Mouse (Mus musculus) leukemia stem cell, adult 10-12 weeks (primary cell): ENCODE data around the gene Krtap6-1. TPM values are rescaled to one million over a fixed set of nuclear protein-coding genes. Genes with fewer than 3 reads are reported as not detected.

Source experiments
- polyA plus RNA-seq: library from polyadenylated mRNA; stranded (reverse); fragments of >175 nt; gene quantifications from 2 replicates; pipeline ENCODE4 v1.2.3, GENCODE M21; 2012; ENCODE audit warnings: low replicate concordance

The Krtap6-1 gene
- polyA plus RNA-seq, result not detected in 2 replicates

DNA sequence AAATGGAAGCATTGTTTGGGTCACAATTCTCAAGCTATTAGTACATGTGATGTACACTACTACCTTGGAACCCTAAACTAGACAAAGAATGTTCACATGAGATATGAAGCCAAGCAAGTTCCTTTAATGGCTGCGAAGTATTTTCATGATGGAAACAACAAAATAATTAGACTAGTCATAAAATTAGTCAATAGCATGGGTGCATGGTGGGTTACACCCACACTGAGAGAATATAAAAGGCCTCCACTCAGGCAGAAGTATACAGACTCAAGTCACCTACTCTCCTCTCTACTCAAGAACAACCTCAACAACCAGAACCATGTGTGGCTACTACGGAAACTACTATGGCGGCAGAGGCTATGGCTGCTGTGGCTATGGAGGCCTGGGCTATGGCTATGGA is at the start of gene Krtap6-1:
Krtap6-1 (plus strand) TSS at position 301 of the 400 bp plus-strand sequence.

DNA sequence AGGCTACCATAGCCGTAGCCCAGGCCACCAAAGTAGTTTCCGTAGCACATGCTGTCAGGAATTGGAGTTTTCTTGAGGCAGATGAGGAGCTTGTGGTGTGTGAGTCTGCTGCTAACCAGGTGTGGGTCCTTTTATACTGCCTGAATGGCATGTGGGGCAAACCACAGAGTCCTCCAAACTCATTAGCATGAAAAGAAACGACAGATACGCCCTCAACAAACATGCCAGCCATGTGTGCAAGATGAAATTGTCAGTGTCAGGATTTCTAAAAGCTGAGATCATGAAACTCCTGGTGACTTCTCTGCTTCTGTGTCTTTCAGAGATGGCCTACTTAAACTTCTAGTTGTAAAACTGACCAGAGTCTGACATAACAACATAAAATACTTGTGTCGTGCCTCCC is 20.8 kb upstream of the Krtap6-1 start, which contains the start of gene Krtap22-2:
Krtap22-2 (minus strand) TSS at position 101 of the 400 bp plus-strand sequence.

DNA sequence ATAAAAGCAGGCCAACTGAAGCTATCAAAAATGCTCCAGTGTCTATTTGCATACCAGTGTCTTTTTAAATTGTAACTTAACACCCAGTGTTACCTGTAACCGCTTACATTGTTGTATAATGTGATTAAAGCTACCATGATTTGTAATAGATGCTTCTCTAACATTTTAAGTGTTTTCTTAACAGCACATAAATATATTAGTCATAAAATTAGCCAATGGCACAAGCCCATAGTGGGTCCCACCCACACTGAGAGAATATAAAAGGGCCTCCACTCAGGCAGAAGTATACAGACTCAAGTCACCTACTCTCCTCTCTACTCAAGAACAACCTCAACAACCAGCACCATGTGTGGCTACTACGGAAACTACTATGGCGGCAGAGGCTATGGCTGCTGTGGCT is 16.5 kb upstream of the Krtap6-1 start, which contains the start of gene Gm10229:
Gm10229 (plus strand) TSS at position 301 of the 400 bp plus-strand sequence.

DNA sequence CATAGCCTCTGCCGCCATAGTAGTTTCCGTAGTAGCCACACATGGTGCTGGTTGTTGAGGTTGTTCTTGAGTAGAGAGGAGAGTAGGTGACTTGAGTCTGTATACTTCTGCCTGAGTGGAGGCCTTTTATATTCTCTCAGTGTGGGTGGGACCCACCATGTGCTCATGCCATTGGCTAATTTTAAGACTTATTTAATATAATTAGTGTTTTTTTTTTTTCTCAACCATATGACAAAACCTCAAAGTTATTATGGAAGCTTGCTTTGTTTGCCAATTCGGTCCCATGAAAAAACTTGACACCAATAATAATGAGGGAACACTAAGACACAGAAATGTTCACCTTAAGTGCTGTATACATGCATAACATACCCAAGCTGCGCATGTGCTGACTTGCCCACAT is 9.9 kb downstream of the Krtap6-1 start, which contains the start of gene Gm10228:
Gm10228 (minus strand) TSS at position 101 of the 400 bp plus-strand sequence.

DNA sequence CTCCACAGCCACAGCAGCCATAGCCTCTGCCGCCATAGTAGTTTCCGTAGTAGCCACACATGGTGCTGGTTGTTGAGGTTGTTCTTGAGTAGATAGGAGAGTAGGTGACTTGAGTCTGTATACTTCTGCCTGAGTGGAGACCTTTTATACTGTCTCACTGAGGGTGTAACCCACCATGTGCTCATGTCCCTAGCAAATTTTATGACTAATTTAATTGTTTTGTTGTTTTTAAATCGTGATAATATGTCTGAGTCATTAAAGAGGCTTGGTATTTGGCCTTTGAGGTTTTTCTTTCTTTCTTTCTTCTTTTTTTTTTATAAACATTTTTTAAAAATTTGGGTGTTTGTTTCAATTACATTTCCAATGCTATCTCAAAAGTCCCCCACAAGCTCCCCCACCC is 16.3 kb downstream of the Krtap6-1 start, which contains the start of gene Krtap6-5:
Krtap6-5 (minus strand) TSS at position 101 of the 400 bp plus-strand sequence.

DNA sequence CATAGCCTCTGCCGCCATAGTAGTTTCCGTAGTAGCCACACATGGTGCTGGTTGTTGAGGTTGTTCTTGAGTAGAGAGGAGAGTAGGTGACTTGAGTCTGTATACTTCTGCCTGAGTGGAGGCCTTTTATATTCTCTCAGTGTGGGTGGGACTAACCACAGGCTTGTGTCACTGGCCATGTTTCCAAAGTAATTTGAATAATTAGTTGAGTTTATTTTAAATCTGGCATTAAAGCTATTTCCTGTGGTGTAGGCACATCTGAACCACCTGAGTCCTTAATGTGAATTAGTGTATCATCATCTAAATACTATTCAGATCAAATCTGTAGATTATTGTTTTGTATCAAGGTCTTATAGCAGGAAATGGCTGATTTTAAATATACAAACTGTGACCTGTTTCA is 32.4 kb downstream of the Krtap6-1 start, which contains the start of gene 1110025L11Rik:
1110025L11Rik (minus strand) TSS at position 101 of the 400 bp plus-strand sequence.

Other genes starting within 250 kb of the Krtap6-1 start
- gene Gm20741, start 219.5 kb upstream of the Krtap6-1 start, polyA plus RNA-seq, result not detected in 2 replicates
- not detected in 2 replicates for gene Krtap15, start 211.5 kb upstream of the Krtap6-1 start, polyA plus RNA-seq
- not detected in 2 replicates for gene Krtap14, start 205.6 kb upstream of the Krtap6-1 start, polyA plus RNA-seq
- not detected in 2 replicates for gene Krtap19-1, start 162.3 kb upstream of the Krtap6-1 start, polyA plus RNA-seq
- not detected in 2 replicates for gene Krtap19-2, start 157.4 kb upstream of the Krtap6-1 start, polyA plus RNA-seq
- gene Krtap19-3, start 153.7 kb upstream of the Krtap6-1 start, polyA plus RNA-seq, result not detected in 2 replicates
- not detected in 2 replicates for gene Krtap19-4, start 146.6 kb upstream of the Krtap6-1 start, polyA plus RNA-seq
- not detected in 2 replicates for gene Krtap19-5, start 135.2 kb upstream of the Krtap6-1 start, polyA plus RNA-seq
- not detected in 2 replicates for gene Krtap19-9b, start 99.4 kb upstream of the Krtap6-1 start, polyA plus RNA-seq
- not detected in 2 replicates for gene Krtap16-3, start 68.8 kb upstream of the Krtap6-1 start, polyA plus RNA-seq
- gene Krtap22-2, start 20.9 kb upstream of the Krtap6-1 start, polyA plus RNA-seq, result not detected in 2 replicates
- gene Gm10229, start 16.4 kb upstream of the Krtap6-1 start, polyA plus RNA-seq, result not detected in 2 replicates
- not detected in 2 replicates for gene Gm10228, start 9.8 kb downstream of the Krtap6-1 start, polyA plus RNA-seq
- gene Krtap6-5, start 16.2 kb downstream of the Krtap6-1 start, polyA plus RNA-seq, result not detected in 2 replicates
- gene 1110025L11Rik, start 32.3 kb downstream of the Krtap6-1 start, polyA plus RNA-seq, result not detected in 2 replicates
- gene Krtap6-3, start 52.3 kb downstream of the Krtap6-1 start, polyA plus RNA-seq, result not detected in 2 replicates
- gene Gm6358, start 109.2 kb downstream of the Krtap6-1 start, polyA plus RNA-seq, result not detected in 2 replicates
- not detected in 2 replicates for gene Gm10061, start 119.4 kb downstream of the Krtap6-1 start, polyA plus RNA-seq
- not detected in 2 replicates for gene Gm9789, start 126.3 kb downstream of the Krtap6-1 start, polyA plus RNA-seq
- gene Gm7735, start 137.8 kb downstream of the Krtap6-1 start, polyA plus RNA-seq, result not detected in 2 replicates
- gene 1110057P08Rik, start 143.0 kb downstream of the Krtap6-1 start, polyA plus RNA-seq, result not detected in 2 replicates
- not detected in 2 replicates for gene Krtap20-2, start 174.2 kb downstream of the Krtap6-1 start, polyA plus RNA-seq